Mouse (Mus musculus) CD4-positive helper T cell, adult 2 months (primary cell): ENCODE measurements at regions not wholly inside any gene's neighbourhood (a gene's known extent, or its start where the extent isn't known, plus 50 kb on each side); places are given as distances from the start of the nearest gene placed in this dataset.

Source experiments
- DNase-seq: peaks from one replicate; pipeline ENCODE4 v3.0.0-alpha.2; 2012; ENCODE audit warnings: low read depth, missing footprints, low spot score

DNA sequence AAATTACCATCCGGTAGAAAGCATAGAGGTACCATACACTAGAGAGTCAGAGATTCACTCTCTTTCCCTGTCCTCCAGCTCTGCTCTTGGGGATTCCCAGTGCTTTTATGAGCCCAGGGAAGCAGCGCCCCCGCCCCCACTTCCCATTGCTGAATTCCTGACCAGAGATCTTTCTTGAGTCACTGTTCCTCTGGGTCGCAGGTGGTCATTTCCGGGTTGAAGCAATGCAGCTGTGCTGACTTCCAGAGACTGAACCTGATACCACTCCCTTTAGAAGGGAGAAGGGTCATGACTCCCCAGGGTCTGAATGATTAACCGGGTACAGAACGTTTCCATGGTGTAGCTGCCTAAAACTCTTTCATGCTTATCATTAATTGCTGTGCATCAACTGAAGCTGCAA is 128.9 kb downstream of the Cd83 start:
- no peak for DNase-seq

- no peak for DNase-seq
Measured at GRCm38 (mm10) chr13:43919781-43920420, 135.3 kb downstream of the Cd83 start.

DNA sequence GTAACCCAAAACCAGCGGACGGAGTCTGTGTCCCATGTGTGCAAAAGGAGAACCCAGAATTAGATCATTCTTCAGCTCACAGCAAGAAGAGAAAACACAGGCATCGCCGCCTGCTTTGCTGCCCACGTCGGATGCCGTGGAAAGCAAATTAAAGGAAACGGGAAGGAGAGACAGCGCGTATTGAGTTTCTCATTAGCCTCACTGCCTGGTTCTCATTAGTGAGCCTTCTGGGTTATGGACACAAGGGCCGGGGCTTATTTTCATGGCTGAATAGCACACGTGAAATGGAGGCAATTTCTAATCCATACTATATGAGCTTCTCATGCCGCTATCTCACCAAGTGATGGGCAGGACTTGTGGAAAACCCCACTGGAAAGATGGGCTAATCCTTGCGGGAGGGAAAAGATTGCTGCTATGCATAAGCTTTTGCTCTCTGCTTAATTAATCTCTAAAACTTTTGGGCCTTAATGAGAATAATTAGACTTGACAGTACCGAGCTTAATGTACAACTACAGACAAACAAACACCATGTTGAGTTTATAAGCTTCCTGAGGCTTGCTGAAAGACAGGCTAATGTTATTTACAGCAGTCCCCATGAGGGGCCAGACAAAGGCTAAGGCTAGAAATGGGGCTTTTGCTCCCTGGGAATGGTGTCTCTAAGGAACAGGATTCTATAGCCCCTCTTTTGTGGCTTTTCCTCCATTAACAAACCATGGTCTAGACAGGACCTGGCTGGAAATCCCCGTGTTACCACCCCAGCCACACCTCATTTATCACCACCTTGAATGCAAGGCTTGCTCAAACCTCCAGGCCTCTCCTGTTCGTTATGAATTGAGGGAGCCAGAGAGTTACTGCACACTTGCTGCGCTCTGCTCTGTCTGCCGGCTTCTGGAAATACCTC is 145.8 kb downstream of the Cd83 start:
- DNase-seq: no peak

DNA sequence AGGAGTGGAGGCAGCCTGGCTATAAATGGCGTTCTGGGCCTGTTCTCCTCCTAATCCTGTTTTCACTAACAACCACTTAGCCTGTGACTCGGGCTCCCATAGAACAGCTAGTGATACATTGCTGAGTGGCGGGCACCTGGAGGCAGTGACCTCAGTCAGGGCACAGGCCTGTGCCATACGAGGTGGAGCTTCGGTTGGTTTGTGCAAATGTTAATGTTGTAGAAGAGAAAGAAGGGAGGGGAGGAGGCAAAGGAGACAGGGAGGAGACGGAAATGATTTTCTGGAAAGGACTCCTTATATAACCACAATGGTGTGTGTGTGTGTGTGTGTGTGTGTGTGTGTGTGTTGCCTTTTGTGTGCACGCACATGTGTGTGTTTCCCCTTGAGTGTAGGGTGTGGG is 148.4 kb downstream of the Cd83 start:
- DNase-seq: no peak

DNA sequence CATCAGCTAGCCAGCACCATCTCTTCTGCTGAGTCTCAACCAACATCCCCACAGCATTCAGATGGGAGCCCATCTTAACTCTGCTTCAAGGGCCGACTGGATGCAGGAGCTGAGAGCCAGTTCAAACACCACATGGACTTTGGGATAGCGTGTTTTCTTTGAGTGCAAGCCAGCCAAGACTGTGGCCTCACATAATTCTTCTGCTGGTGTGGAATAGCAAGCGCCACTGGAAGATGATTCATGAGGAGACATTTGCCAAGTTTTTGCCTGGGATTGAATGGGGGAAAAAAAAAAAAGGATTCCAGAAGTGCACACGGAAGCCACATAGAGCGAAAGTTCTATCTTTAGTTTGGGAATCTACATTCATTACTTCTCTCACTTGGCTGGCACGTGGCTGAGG is 150.7 kb downstream of the Cd83 start:
- no peak for DNase-seq

DNA sequence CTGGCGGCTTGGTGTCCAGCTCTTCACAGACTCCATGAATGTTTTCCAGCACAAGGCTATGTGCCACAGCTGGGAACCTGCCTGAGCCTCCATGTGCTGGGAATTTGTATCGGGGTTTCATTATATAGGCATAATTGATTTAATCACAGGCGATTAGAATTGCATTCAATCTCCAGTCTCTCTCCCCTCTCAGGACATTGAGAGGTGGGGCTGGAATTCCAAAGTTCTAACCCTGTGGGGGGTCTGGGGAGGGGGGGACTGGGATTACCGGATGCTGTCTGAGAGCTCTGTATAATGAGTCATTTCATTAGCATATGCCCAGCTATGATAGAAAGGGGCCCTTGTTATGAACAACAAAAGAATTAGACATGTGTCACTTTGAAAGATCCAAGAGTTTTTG is 151.9 kb downstream of the Cd83 start:
- DNase-seq: no peak

DNA sequence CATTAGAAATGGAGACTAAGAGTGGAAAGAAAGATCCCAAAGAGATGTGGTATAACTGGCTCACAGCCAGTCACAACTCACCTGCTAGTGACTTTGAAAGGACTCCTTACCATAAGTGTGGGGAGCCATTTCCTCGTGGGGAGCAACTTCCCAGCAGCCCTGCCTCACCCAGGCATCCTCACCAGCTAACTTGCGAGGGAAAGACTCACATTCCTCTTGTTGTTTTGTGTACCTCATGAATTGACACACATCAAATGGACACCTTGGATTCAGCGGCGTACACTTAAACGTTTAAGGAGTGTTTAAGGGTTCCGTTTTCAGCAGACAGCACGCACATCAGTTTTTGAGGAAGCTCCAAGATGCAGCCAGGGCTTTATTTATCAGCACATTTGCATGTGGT is 154.0 kb downstream of the Cd83 start:
- no peak for DNase-seq

GRCm38 (mm10) chr13:43939375-43939774 is 154.8 kb downstream of the Cd83 start:
- no peak for DNase-seq

GRCm38 (mm10) chr13:43941731-43942130 is 157.2 kb downstream of the Cd83 start:
- no peak for DNase-seq

- no peak for DNase-seq
Measured at GRCm38 (mm10) chr13:43948606-43949005, 164.0 kb downstream of the Cd83 start.

DNA sequence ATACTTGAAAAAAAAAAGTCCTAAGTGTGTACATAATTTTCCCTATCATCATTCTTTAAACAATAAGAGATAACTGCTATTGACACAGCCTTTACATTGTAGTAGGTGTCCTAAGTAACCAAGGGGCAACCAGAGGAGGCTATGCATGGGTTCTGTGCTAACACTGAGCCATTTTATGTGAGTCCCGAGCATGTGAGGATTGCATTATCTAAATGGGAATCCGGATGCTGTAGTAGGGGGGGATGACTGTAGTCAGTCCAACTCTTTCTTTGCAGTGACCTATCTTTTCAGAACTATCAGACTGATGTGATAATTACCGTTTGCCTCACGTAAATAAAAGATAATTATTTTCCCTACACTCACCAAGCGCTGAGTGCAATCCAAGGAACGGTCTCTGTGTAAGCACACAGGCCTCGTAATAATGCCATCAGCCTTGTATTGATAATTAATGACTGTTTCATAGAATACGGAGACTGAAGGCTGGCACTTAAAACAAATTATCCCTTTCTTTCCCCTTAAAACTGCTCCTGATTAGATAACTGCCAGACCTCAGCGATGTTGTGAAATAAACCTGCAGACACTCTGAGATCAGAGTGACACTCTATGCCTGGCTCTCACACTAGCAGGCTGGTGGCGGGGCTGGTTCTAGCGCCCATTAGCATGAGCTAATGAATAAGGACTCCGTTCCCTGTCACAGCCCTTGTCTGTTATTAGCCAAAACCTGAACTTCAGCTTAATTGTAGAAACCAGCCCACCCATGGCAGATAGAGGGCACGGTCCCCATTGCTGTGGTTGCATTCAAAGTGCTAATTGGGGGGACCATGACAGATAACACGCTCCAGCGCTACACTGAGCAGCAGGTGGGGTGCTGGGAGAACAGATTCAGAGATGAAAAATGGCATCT is 165.4 kb downstream of the Cd83 start:
- no peak for DNase-seq

DNA sequence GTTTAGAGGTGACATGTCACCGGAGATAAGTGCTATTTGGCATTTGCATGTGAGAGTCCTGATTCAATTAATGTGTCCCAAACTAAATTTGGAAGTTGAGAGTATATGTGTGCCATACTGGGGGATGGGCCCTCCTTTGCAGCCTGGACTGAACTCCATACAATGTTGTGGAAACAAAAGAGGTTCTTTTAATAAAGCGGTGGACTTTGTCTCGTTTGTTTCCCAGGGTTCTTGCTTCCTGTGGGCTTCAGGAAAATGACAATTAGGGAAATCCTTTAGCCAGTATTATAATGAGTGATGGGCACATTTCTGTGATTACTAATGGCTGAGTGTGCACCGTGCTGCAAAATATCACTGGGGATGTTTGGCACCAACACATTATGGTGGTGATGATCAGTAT is 167.9 kb downstream of the Cd83 start:
- no peak for DNase-seq

GRCm38 (mm10) chr13:43952972-43953592 is 168.5 kb downstream of the Cd83 start:
- DNase-seq: no peak

DNA sequence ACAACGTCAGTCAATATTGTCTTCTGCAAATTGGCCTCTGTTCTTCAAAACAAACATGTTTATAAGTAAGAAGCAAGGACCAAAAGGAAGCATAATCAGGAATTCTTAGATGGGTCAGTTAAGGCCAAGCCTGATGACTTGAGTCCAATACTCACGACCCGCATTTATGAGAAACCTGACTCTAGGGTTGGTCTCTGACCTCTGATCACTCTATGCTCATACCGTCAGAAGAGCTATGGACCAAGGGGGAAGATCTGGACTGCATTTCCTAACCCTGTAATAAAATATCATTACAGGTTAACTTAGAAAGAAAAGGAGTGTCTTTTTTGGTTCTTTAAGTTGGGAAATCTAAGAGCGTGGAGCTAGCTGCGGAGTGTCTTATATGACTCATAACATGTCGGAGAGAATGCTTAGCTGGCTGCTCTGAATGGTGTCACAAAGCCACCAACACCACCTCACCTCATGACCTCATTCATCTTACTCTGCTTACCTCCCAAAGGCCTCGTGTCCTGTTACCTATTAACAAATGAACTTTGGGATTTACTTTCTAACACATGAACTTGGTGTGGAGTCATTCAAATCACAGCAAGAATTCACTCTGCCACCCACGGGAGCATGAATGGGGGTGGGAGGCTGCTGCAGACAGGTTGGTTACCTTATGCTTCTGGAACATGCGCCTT is 170.3 kb downstream of the Cd83 start:
- no peak for DNase-seq

- no peak for DNase-seq
Measured at GRCm38 (mm10) chr13:43957046-43957445, 172.5 kb downstream of the Cd83 start.

- no peak for DNase-seq
Measured at GRCm38 (mm10) chr13:43959121-43959572, 174.6 kb downstream of the Cd83 start.

DNA sequence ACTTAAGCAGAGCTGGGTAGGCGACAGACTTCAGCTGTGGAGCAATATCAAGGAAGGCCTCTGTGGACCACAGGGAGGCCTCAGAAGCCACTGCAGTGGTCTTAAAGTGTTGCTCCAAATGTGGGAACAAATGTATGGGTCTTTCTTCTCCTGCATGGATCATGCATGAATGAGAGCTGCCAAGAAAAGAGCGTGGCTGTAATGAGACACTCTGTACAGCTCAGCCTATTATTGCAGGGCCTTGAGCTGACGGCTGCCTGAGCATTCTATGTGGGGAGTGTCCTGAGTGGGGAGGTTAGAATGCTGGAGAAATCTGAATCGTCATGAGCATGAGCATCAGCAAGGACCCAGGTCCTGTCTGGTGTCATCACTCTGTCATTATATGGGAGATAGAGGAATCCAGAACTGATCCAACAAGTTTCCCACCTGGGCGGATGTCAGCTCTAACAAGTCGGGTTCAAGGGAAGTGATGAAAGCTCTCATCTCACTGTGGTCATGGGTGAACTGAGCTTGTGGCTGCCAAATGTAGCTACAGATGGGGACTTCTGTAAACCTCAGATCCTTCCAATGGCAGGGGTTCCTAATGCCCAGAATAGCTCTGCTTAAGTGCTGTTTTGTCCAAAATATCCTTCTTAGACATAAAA is 176.6 kb downstream of the Cd83 start:
- peak; percentile 13 for DNase-seq

GRCm38 (mm10) chr13:43961987-43962386 is 177.4 kb downstream of the Cd83 start:
- DNase-seq: peak; percentile 33

DNA sequence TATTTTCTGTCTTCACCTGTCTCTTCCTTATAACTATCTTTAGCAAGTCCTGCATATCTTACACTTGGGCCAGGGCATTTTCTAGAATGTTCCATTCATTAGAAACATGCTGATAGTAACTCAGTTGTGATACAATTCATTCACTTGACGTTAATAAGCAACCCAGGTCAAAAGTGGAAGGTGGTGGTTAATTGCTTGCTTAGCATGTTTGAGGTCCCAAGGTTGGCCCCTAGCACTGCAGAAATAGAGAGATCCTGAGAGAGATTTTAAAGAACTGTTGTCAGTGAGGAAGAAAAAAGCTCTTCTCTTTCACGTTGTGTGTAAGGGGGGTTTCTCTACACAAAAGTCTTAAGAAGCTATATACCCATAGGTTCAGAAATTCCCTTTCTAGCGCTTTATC is 178.7 kb downstream of the Cd83 start:
- no peak for DNase-seq

GRCm38 (mm10) chr13:43965256-43965905 is 180.8 kb downstream of the Cd83 start:
- no peak for DNase-seq
